15 mouse cellular contexts compared by ENCODE assay signal in the genomic region with DNA sequence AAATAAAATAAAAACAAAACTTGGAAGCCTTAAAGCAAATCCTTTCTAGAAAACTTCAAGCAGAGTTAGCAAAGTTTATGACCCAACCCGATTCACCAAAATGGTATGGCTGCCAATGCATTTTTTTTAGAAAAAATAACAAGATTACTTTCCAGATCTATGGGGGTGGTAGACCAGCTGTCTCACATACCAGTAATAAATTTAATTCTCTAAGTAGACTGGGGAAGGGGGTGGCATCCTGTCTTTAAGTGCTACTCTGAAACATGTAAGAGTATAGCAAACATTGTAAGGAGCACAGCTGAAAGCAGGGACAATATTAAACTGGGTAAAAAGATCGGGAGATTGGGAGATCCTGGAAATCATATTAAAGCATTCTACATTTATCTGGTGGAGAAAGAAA.
"Had no signal": no experiment of that assay in that cellular context is flagged by ENCODE, and none has a peak within 500 bp of the region (broad histone marks: within the 10 kb centered on the region; RNA-seq: fewer than 3 reads in every experiment).

No protein-coding gene starts in this region.

- ATAC-seq: hindbrain, postnatal 0 days; intestine, embryonic 16.5 days; liver, embryonic 12.5 days had no signal

- DNase-seq: gastrocnemius, adult 2 months; gastrocnemius, postnatal 10 days; gastrocnemius, postnatal 25 days; heart, adult 18-20 months; heart, postnatal 14 days; heart, postnatal 36 days; kidney, adult 11 months; kidney, adult 2 months; kidney, adult 9 months; kidney, postnatal 14 days; kidney, postnatal 36 days; left cerebral cortex, postnatal 4 days had no signal
